Mouse (Mus musculus) ES-E14 (cell line): ENCODE data around the gene Vegfa. TPM values are rescaled to one million over a fixed set of nuclear protein-coding genes. Genes with fewer than 3 reads are reported as not detected.
"Not testable (repeated sequence)": the region's sequence is repeated elsewhere in the genome, so short reads cannot be mapped to it uniquely, and the experiment has no call there.

Source experiments
- DNase-seq: peaks from one replicate; pipeline ENCODE4 v3.0.0-alpha.2; 2013; ENCODE audit warnings: low read depth, low spot score
- H3K27ac ChIP-seq: 2 replicates; pipeline ENCODE4 v1.5.1; 2012; ENCODE audit warnings: low read depth, mild to moderate bottlenecking, low read length, moderate library complexity, mixed read lengths; ENCODE audit not compliant: poor library complexity, insufficient read depth, severe bottlenecking
- H3K36me3 ChIP-seq: 2 replicates; pipeline ENCODE4 v1.6.1; 2012; ENCODE audit warnings: mild to moderate bottlenecking, low read length, moderate library complexity, mixed read lengths; ENCODE audit not compliant: control insufficient read depth, poor library complexity, insufficient read depth, severe bottlenecking
- H3K4me1 ChIP-seq, 2 experiments: fragments of 150-350 bp in 1 of 2; sonication (generic) in 1 of 2; 2 replicates each; pipeline ENCODE4 v1.6.1; 2012; ENCODE audit warnings: low read length in 2 of 2, mild to moderate bottlenecking in 1 of 2, mixed read lengths in 1 of 2; ENCODE audit not compliant: control insufficient read depth in 2 of 2, insufficient read depth in 2 of 2, poor library complexity in 1 of 2
- H3K4me3 ChIP-seq, 2 experiments: fragments of 150-350 bp in 1 of 2; sonication (generic) in 1 of 2; 2 replicates each; pipeline ENCODE4 v1.5.1; 2012; ENCODE audit warnings: low read length in 2 of 2, low read depth in 1 of 2, mild to moderate bottlenecking in 1 of 2, mixed read lengths in 1 of 2; ENCODE audit not compliant: insufficient read depth in 1 of 2, poor library complexity in 1 of 2, severe bottlenecking in 1 of 2
- H3K9ac ChIP-seq: 2 replicates; pipeline ENCODE4 v1.6.1; 2012; ENCODE audit warnings: low read depth, mild to moderate bottlenecking, low read length, mixed read lengths; ENCODE audit not compliant: poor library complexity, insufficient read depth, severe bottlenecking
- H3K9me3 ChIP-seq: fragments of 150-350 bp; sonication (generic); 2 replicates; pipeline ENCODE4 v1.6.1; 2012; ENCODE audit warnings: low read depth, mild to moderate bottlenecking, low read length; ENCODE audit not compliant: control insufficient read depth, insufficient read depth
- CHD2 ChIP-seq: IDR thresholded peaks from 2 replicates; pipeline ENCODE4 v1.6.1; 2014; ENCODE audit warnings: mild to moderate bottlenecking, low read depth, low read length, inconsistent platforms
- HCFC1 ChIP-seq: IDR thresholded peaks from 2 replicates; pipeline ENCODE4 v1.6.1; 2012; ENCODE audit warnings: low read length, inconsistent platforms, borderline replicate concordance; ENCODE audit not compliant: insufficient read depth
- MAFK ChIP-seq: IDR thresholded peaks from 2 replicates; pipeline ENCODE4 v1.6.1; 2014; ENCODE audit warnings: mild to moderate bottlenecking, low read depth, low read length, inconsistent platforms; ENCODE audit not compliant: insufficient read depth
- ZC3H11A ChIP-seq: IDR thresholded peaks from 2 replicates; pipeline ENCODE4 v1.6.1; 2012; ENCODE audit warnings: low read depth, mild to moderate bottlenecking, inconsistent platforms, low read length, borderline replicate concordance
- ZNF384 ChIP-seq: IDR thresholded peaks from 2 replicates; pipeline ENCODE4 v1.6.1; 2012; ENCODE audit warnings: low read depth, low read length, inconsistent platforms
- in situ Hi-C, 2 experiments: fragments of 600-800 bp; cut with MboI; formaldehyde crosslinking; loops; one replicate each; pipeline ENCODE4 v1.15.1; 2025; ENCODE audit warnings: low sequenced_read_pairs in 2 of 2, inconsistent platforms in 1 of 2; ENCODE audit not compliant: unreplicated experiment in 2 of 2
- total RNA-seq: library from RNA; depleted of rRNA; stranded (reverse); fragments of 300-350 nt; gene quantifications from 2 replicates; pipeline ENCODE4 v1.2.3, GENCODE M21; 2012

Gene Vegfa
- total RNA-seq, 1 experiment: 53.0 TPM

DNA sequence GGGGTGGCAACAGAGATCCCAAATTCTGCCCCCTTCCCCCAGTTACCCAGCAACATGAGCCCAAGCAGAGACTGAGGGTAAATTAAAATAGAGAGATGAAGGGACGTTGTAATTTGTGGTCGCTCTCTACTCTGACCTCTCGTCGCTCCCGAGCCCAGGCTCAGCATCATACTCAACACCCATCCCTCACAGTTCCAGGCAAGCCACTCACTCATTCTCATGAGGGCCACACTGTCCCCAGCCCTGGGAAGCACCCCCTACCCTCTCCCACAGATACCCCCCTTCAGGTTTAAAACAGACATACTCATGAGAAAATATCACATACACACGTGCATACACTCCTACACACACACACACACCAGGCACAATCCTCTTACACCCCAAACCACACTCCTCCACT is 45.8 kb downstream of the Vegfa start:
- TF ChIP-seq HCFC1 (no peak), CHD2 (no peak), MAFK (no peak), ZC3H11A (no peak), ZNF384 (no peak)
- Histone ChIP-seq H3K4me3 (no peak overlapping the region), H3K27ac (no peak overlapping the region), H3K4me1 (no peaks in the 10 kb centered on the region), H3K36me3 (no peaks in the 10 kb centered on the region), H3K9ac (no peak overlapping the region), H3K9me3 (no peaks in the 10 kb centered on the region)
- DNase-seq: no peak
- in situ Hi-C loops: no loop called here

DNA sequence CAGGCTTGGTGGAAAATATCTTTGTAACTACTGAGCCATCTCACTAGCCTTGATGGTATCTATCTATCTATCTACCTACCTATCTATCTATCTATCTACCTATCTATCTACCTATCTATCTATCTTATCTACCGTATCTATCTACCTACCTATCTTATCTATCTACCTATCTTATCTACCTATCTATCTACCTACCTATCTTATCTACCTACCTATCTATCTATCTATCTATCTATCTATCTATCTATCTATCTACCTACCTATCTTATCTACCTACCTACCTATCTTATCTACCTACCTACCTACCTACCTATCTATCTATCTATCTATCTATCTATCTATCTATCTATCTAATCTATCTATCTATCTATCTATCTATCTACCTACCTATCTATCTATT is 49.0 kb downstream of the Vegfa start:
- H3K4me1 ChIP-seq, H3K4me3 ChIP-seq, in situ Hi-C loops, DNase-seq, H3K9me3 ChIP-seq, H3K9ac ChIP-seq, H3K27ac ChIP-seq, H3K36me3 ChIP-seq: not testable (repeated sequence)

DNA sequence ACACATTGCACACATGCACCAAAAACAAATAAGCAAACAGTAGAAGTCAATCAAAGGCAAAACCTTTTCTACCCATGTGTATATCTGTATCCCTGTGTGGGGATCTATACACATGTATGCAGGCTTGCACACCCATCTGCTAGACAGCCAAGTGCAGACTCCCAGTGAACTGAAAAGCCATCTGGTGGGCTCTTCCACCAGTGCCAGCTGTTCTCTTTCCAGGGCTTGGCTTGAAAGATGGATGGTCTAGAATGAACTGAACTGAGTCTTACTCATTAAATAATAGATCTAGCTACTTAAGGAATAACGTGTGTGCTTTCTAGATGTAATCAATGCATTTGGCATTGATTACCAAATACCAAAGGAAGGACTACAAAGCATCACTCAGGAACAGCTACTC is 50.3 kb downstream of the Vegfa start:
- Histone ChIP-seq H3K9ac (no peak overlapping the region), H3K9me3 (no peaks in the 10 kb centered on the region), H3K4me3 (no peak overlapping the region), H3K27ac (no peak overlapping the region), H3K4me1 (peaks cover 0 to 4% of the 10 kb centered on the region in 2 experiments; a peak in 2 of 4 replicates), H3K36me3 (no peaks in the 10 kb centered on the region)
- TF ChIP-seq HCFC1 (no peak), ZNF384 (no peak), CHD2 (no peak), MAFK (no peak), ZC3H11A (no peak)
- DNase-seq: no peak
- in situ Hi-C loops: no loop called here

DNA sequence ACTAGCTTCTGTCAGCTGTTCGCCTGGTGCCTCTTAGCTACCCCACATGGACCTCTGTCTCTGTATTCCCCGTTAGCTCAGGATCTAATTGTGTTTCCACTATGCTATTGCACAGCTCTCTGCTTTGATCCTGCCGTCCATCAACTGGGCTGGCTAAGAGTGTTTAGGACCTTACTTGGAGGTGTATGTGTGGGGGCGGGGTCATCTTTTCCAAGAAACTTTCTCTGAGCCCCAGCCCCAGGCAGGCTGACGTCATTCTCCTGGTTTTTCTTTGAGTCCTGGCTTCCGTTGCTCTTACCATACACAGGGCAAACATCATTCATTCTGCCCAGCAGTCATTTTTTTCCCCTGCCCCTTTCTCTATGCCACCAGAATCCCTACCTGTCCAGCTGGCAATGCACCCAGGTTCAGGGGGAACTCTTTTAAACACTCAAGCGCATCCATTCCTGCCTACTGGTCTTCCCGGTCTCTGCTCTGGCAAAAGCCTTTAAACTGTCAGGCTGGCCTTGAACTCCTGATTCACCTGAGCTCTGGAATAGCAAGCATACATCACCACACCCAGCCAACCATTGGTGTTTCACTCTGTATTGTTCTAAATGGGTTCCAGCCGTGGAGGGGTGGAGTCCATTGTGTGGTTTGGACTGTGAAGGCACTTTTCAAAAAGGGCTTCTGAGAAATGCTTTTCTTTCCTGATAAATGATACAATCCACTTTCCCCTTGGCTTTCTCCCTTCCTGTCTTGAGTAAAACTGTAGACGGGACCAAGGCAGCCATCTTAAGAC is 53.0 kb downstream of the Vegfa start:
- Histone ChIP-seq H3K9ac (no peak overlapping the region), H3K27ac (peak overlapping the region; percentile 53; the same call in 1 of the 2 replicates), H3K9me3 (no peaks in the 10 kb centered on the region), H3K36me3 (no peaks in the 10 kb centered on the region), H3K4me3 (no peak overlapping the region), H3K4me1 (peaks cover 0 to 4% of the 10 kb centered on the region in 2 experiments; a peak in 2 of 4 replicates)
- in situ Hi-C loops: no loop called here
- peak; percentile 63 for DNase-seq
- TF ChIP-seq CHD2 (no peak; the same call in 1 of the 2 replicates), ZNF384 (no peak), ZC3H11A (no peak), MAFK (no peak), HCFC1 (no peak)

DNA sequence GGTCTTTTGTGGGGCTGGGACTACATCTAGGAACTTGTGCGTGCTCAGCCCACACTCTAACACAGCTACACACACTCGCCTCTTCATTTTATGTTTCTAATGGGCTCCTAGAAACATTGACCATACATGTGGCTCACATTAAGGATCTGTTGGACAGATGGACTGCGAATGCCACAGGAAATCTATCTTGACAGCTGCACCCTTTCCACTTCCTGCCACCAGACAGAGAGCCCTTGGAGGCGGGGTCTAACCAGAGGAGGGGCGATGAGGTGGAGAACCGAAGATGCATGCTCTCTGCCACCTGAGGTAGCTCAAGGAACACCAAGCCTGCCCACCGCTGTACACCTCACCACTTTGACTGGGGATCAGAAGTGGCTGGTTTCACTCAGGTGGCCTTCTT is 57.7 kb downstream of the Vegfa start:
- Histone ChIP-seq H3K9ac (no peak overlapping the region), H3K36me3 (no peaks in the 10 kb centered on the region), H3K4me1 (peaks cover 0 to 4% of the 10 kb centered on the region in 2 experiments; a peak in 2 of 4 replicates), H3K9me3 (no peaks in the 10 kb centered on the region), H3K27ac (no peak overlapping the region), H3K4me3 (no peak overlapping the region)
- TF ChIP-seq ZC3H11A (no peak), MAFK (no peak), ZNF384 (no peak), CHD2 (no peak), HCFC1 (no peak)
- in situ Hi-C loops: no loop called here
- no peak for DNase-seq
